Mouse (Mus musculus): ENCODE data around the gene Mmrn2. TPM values are rescaled to one million over a fixed set of nuclear protein-coding genes. Genes with fewer than 3 reads are reported as not detected.

Gene Mmrn2
- polyA plus RNA-seq, 1 experiment from 2014 or later, result 28.2 TPM

DNA sequence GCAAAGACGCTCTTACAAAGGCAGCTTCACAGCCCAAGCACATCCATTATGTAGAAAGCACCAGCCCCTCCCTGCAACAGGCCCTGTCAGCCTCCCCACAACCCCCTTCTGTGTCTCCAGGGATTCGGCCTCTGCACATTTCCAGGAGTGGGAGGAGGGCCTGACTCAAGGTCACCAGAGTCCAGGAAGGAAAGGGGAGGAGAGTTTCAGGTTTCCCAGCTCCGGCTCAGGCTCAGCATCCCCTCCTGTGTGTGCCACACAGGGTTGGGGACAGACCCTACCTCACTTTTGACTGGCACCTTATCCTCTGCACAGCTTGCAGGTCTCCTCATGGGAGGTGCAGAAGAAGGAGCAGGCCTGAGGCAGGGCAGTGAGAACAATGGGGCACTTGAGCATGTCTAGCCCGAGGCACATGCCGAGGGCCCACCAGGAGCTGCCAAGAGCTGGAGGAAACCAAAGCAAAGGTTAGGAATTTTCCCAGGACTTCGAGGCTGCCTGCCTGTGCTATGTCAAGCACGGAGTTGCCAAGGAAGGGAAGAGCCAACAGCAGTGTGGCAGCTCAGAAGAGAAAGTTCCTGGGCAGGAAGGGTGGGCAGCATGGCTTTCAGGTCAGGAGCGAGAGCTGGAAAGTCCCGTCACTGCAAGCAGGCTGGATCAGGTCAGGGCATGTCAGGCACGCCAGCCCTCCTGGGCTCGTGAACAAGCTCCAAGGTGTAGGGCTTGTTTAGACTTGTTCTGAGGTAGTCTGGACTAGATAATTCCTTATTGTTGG, 3.5 kb downstream of the Mmrn2 start:
- peak; percentile 57 for ATAC-seq (replicated peaks; ENCODE audit: extremely low read depth, insufficient read depth, low FRiP score)
- Histone ChIP-seq H3K4me3 (ENCODE audit: low read length) (peak overlapping the region; percentile 19), H3K27me3 (ENCODE audit: control insufficient read depth, insufficient read depth, low read length) (no peaks in the 10 kb centered on the region), H3K9ac (ENCODE audit: low read length) (peak overlapping the region; percentile 9; the same call in 1 of the 2 replicates), H3K27ac (ENCODE audit: low read length) (peak overlapping the region; percentile 73), H3K4me2 (ENCODE audit: low read depth, low read length) (peak overlapping the region; percentile 43), H3K9me3 (replicated peaks; ENCODE audit: control insufficient read depth, low read length) (peaks cover 4% of the 10 kb centered on the region), H3K36me3 (ENCODE audit: control insufficient read depth, insufficient read depth) (no peaks in the 10 kb centered on the region), H3K4me1 (ENCODE audit: control insufficient read depth, insufficient read depth, low read length) (peaks cover 11% of the 10 kb centered on the region)
- WGBS, result 27% methylated on average over 11 of the region's 11 CpGs

DNA sequence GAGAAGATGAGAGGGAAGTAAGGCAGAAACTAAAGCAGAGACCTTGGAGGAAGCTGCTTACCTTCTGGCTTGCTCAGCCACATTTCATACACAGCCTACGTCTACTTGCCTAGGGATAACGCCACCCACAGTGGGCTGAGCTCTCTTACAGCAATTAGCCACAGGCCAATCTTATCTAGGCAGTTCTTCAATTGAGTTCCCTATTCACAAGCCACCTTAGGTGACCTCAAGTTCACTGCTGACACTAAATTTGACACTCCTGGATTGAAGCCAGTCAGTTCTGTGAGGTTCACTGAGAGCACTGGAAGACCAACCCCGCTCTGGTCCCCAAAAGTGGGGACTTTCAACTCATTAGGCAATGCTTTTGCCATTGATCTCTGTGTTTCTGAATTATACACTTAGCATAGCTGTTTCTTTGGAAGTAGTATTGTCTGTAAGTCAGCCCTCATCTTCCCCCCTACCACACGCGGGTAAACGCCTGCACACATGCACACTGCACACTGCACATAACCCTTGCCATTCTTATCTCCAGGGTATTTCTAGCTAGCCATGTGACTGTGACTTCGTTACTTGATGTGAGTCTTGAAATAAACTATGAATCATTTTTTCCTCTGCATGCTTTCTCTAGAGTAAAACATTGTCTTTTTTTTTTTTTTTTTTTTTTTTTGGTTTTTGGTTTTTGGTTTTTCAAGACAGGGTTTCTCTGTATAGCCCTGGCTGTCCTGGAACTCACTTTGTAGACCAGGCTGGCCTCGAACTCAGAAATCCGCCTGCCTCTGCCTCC, 7.8 kb downstream of the Mmrn2 start:
- Histone ChIP-seq H3K9me3 (replicated peaks; ENCODE audit: control insufficient read depth, low read length) (peaks cover 4% of the 10 kb centered on the region), H3K27me3 (ENCODE audit: control insufficient read depth, insufficient read depth, low read length) (no peaks in the 10 kb centered on the region)
- WGBS, result 81% methylated on average over 7 of the region's 9 CpGs

DNA sequence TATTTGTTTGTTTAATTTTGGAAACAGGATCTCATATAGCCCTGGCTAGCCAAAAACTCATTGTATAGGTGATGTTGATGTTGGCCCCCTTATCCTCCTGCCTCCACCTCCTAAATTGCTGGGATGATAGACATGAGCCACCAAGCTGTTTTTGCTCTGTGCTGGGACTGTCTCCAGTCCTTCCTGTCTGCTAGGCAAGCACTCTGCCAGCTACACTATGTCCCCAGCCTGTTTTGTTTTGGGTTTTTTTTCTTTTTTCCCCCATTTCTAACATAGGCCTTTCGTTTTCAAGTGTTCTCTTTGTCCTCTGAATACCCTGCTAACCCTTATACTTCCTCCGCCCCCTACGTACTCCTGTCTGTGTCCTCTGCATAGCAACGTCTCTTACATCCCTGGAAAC, 18.0 kb downstream of the Mmrn2 start:
- WGBS, result 70% methylated on average over 4 of the region's 4 CpGs
- Histone ChIP-seq H3K4me2 (ENCODE audit: low read depth, low read length) (no peak overlapping the region), H3K36me3 (ENCODE audit: control insufficient read depth, insufficient read depth) (peaks cover 2% of the 10 kb centered on the region; the same call in 1 of the 2 replicates), H3K27ac (ENCODE audit: low read length) (no peak overlapping the region), H3K27me3 (ENCODE audit: control insufficient read depth, insufficient read depth, low read length) (no peaks in the 10 kb centered on the region), H3K9ac (ENCODE audit: low read length) (no peak overlapping the region), H3K4me1 (ENCODE audit: control insufficient read depth, insufficient read depth, low read length) (no peaks in the 10 kb centered on the region; the same call in 1 of the 2 replicates), H3K4me3 (ENCODE audit: low read length) (no peak overlapping the region), H3K9me3 (replicated peaks; ENCODE audit: control insufficient read depth, low read length) (peaks cover 3% of the 10 kb centered on the region)
- ATAC-seq (replicated peaks; ENCODE audit: extremely low read depth, insufficient read depth, low FRiP score), result no peak

More for the DNA sequence above, 7.8 kb downstream of the Mmrn2 start:
- ATAC-seq (replicated peaks; ENCODE audit: extremely low read depth, insufficient read depth, low FRiP score), result no peak
- H3K4me3 ChIP-seq (ENCODE audit: low read length), result no peak overlapping the region
- peaks cover 9% of the 10 kb centered on the region for H3K4me1 ChIP-seq (ENCODE audit: control insufficient read depth, insufficient read depth, low read length)
- no peak overlapping the region for H3K4me2 ChIP-seq (ENCODE audit: low read depth, low read length)
- H3K27ac ChIP-seq (ENCODE audit: low read length), result no peak overlapping the region
- no peak overlapping the region for H3K9ac ChIP-seq (ENCODE audit: low read length)
- H3K36me3 ChIP-seq (ENCODE audit: control insufficient read depth, insufficient read depth), result no peaks in the 10 kb centered on the region

DNA sequence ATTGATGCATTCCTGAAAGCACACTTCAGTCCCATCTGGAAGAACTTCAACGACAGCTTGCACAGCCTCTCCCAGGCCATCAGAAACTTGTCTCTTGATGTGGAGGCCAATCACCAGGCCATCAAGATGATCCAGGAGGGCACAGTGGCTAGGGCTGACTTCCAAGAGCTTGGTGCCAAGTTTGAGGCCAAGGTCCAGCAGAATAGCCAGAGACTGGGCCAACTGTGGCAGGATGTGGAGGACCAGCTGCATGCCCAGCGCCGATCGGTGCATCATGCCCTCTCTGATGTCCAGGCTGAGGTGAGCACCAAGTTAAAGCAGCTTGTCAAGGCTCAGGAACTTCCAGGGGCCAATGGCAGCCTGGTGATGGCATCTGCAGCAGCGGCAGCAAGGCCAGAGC, 22.6 kb downstream of the Mmrn2 start:
- no peak overlapping the region for H3K4me2 ChIP-seq (ENCODE audit: low read depth, low read length)
- H3K36me3 ChIP-seq (ENCODE audit: control insufficient read depth, insufficient read depth), result peaks cover 14% of the 10 kb centered on the region
- no peaks in the 10 kb centered on the region for H3K27me3 ChIP-seq (ENCODE audit: control insufficient read depth, insufficient read depth, low read length)
- no peaks in the 10 kb centered on the region for H3K9me3 ChIP-seq (replicated peaks; ENCODE audit: control insufficient read depth, low read length)
- ATAC-seq (replicated peaks; ENCODE audit: extremely low read depth, insufficient read depth, low FRiP score), result no peak
- H3K4me1 ChIP-seq (ENCODE audit: control insufficient read depth, insufficient read depth, low read length), result peaks cover 3% of the 10 kb centered on the region
- WGBS, result 81% methylated on average over 5 of the region's 5 CpGs
- no peak overlapping the region for H3K27ac ChIP-seq (ENCODE audit: low read length)
- no peak overlapping the region for H3K9ac ChIP-seq (ENCODE audit: low read length)
- no peak overlapping the region for H3K4me3 ChIP-seq (ENCODE audit: low read length)

GRCm38 (mm10) chr14:34398901-34399300, 23.6 kb downstream of the Mmrn2 start:
- H3K4me3 ChIP-seq (ENCODE audit: low read length), result no peak overlapping the region
- H3K27ac ChIP-seq (ENCODE audit: low read length), result no peak overlapping the region
- ATAC-seq (replicated peaks; ENCODE audit: extremely low read depth, insufficient read depth, low FRiP score), result no peak
- H3K9me3 ChIP-seq (replicated peaks; ENCODE audit: control insufficient read depth, low read length), result no peaks in the 10 kb centered on the region
- 86% methylated on average over 21 of the region's 21 CpGs for WGBS
- H3K4me1 ChIP-seq (ENCODE audit: control insufficient read depth, insufficient read depth, low read length), result peaks cover 5% of the 10 kb centered on the region
- no peak overlapping the region for H3K9ac ChIP-seq (ENCODE audit: low read length)
- no peak overlapping the region for H3K4me2 ChIP-seq (ENCODE audit: low read depth, low read length)
- H3K36me3 ChIP-seq (ENCODE audit: control insufficient read depth, insufficient read depth), result peaks cover 14% of the 10 kb centered on the region
- no peaks in the 10 kb centered on the region for H3K27me3 ChIP-seq (ENCODE audit: control insufficient read depth, insufficient read depth, low read length)

- H3K9me3 ChIP-seq (replicated peaks; ENCODE audit: control insufficient read depth, low read length), result no peaks in the 10 kb centered on the region
- no peak for ATAC-seq (replicated peaks; ENCODE audit: extremely low read depth, insufficient read depth, low FRiP score)
- no peaks in the 10 kb centered on the region for H3K27me3 ChIP-seq (ENCODE audit: control insufficient read depth, insufficient read depth, low read length)
- H3K4me3 ChIP-seq (ENCODE audit: low read length), result no peak overlapping the region
- H3K36me3 ChIP-seq (ENCODE audit: control insufficient read depth, insufficient read depth), result peaks cover 15% of the 10 kb centered on the region
- H3K4me1 ChIP-seq (ENCODE audit: control insufficient read depth, insufficient read depth, low read length), result peaks cover 6% of the 10 kb centered on the region
- no peak overlapping the region for H3K4me2 ChIP-seq (ENCODE audit: low read depth, low read length)
- 89% methylated on average over 6 of the region's 6 CpGs for WGBS
- H3K27ac ChIP-seq (ENCODE audit: low read length), result no peak overlapping the region
- no peak overlapping the region for H3K9ac ChIP-seq (ENCODE audit: low read length)
Observed at GRCm38 (mm10) chr14:34399301-34399700, 24.0 kb downstream of the Mmrn2 start.

DNA sequence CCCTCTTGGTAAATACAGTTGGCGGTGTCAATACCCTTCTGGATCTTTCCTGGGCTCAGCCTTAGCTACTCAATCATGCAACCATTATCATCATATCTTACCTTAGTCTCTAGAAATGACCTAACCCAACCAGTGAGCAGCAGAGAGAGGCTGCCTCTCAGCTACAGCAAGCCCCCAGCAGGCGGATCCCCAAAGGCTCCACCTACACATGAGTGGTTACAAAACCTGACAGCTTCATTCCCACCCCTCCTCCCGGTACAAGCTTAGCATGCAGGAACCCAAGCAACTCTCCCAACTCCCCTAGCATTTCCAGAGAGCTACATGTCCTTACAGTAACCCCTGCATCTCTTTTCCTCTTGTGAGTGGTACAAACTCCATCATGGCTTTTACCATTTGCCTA, 24.8 kb downstream of the Mmrn2 start:
- Histone ChIP-seq H3K4me1 (ENCODE audit: control insufficient read depth, insufficient read depth, low read length) (peaks cover 11% of the 10 kb centered on the region), H3K27ac (ENCODE audit: low read length) (no peak overlapping the region), H3K4me2 (ENCODE audit: low read depth, low read length) (no peak overlapping the region), H3K27me3 (ENCODE audit: control insufficient read depth, insufficient read depth, low read length) (no peaks in the 10 kb centered on the region), H3K4me3 (ENCODE audit: low read length) (no peak overlapping the region), H3K36me3 (ENCODE audit: control insufficient read depth, insufficient read depth) (peaks cover 18% of the 10 kb centered on the region), H3K9me3 (replicated peaks; ENCODE audit: control insufficient read depth, low read length) (no peaks in the 10 kb centered on the region), H3K9ac (ENCODE audit: low read length) (no peak overlapping the region)
- WGBS, result 91% methylated on average over 3 of the region's 3 CpGs
- ATAC-seq (replicated peaks; ENCODE audit: extremely low read depth, insufficient read depth, low FRiP score), result no peak

DNA sequence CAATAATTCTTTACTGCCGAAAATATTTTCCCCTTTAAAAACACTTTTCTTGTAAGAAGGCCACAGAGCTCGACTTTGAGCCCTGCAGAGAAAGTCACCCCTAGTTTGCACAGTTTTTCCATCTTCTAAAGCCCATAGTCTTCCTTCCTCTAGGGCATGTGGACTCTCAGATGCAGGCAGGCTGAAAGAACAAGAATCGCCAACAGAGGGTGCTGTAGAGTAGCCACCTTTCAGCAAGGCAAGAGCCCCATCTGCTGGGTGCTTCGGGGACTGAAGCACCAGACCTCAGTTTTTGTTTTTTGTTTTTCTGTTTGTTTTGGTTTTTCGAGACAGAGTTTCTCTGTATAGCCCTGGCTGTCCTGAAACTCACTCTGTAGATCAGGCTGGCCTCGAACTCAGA, 25.9 kb downstream of the Mmrn2 start:
- no peak overlapping the region for H3K27ac ChIP-seq (ENCODE audit: low read length)
- 56% methylated on average over 6 of the region's 6 CpGs for WGBS
- no peak overlapping the region for H3K9ac ChIP-seq (ENCODE audit: low read length)
- H3K27me3 ChIP-seq (ENCODE audit: control insufficient read depth, insufficient read depth, low read length), result no peaks in the 10 kb centered on the region
- no peaks in the 10 kb centered on the region for H3K9me3 ChIP-seq (replicated peaks; ENCODE audit: control insufficient read depth, low read length)
- no peak for ATAC-seq (replicated peaks; ENCODE audit: extremely low read depth, insufficient read depth, low FRiP score)
- no peak overlapping the region for H3K4me2 ChIP-seq (ENCODE audit: low read depth, low read length)
- no peak overlapping the region for H3K4me3 ChIP-seq (ENCODE audit: low read length)
- H3K4me1 ChIP-seq (ENCODE audit: control insufficient read depth, insufficient read depth, low read length), result peaks cover 11% of the 10 kb centered on the region
- peaks cover 19% of the 10 kb centered on the region for H3K36me3 ChIP-seq (ENCODE audit: control insufficient read depth, insufficient read depth)

- Histone ChIP-seq H3K9me3 (replicated peaks; ENCODE audit: control insufficient read depth, low read length) (no peaks in the 10 kb centered on the region), H3K4me2 (ENCODE audit: low read depth, low read length) (no peak overlapping the region), H3K9ac (ENCODE audit: low read length) (no peak overlapping the region), H3K27me3 (ENCODE audit: control insufficient read depth, insufficient read depth, low read length) (no peaks in the 10 kb centered on the region), H3K4me3 (ENCODE audit: low read length) (no peak overlapping the region), H3K27ac (ENCODE audit: low read length) (no peak overlapping the region; the same call in 1 of the 2 replicates), H3K36me3 (ENCODE audit: control insufficient read depth, insufficient read depth) (peaks cover 33% of the 10 kb centered on the region), H3K4me1 (ENCODE audit: control insufficient read depth, insufficient read depth, low read length) (peaks cover 11% of the 10 kb centered on the region)
- 0 out of 2 replicates have a peak, but pooled peaks have one; percentile 39 for ATAC-seq (replicated peaks; ENCODE audit: extremely low read depth, insufficient read depth, low FRiP score)
- WGBS, result 52% methylated on average over 8 of the region's 8 CpGs
Observed at GRCm38 (mm10) chr14:34402871-34403270, 27.6 kb downstream of the Mmrn2 start.
